Mouse (Mus musculus): ENCODE data around the gene Galnt17.

- TF ChIP-seq POLR2A (IDR thresholded peaks at IDR 0.05; ENCODE audit: extremely low read depth, insufficient read depth, low read length) (no peak), CTCF (IDR thresholded peaks at IDR 0.05; ENCODE audit: low read depth, low read length) (no peak)
Observed at GRCm38 (mm10) chr5:130978871-130979270, 329.4 kb downstream of the Galnt17 start.

Measured in liver, adult 2 months (tissue).